Mouse (Mus musculus) naive thymus-derived CD4-positive, alpha-beta T cell, adult 2 months (primary cell): ENCODE data around the gene Kdm1a.
A peak's percentile ranks its signal among the peaks of the same experiment; 100 is the strongest.

Source experiments
- DNase-seq: peaks from one replicate; pipeline ENCODE4 v3.0.0-alpha.2; 2011; ENCODE audit warnings: low read depth

Kdm1a gene

GRCm38 (mm10) chr4:136526412-136526811 lies 76.1 kb downstream of the Kdm1a start:
- DNase-seq = peak; percentile 69

DNA sequence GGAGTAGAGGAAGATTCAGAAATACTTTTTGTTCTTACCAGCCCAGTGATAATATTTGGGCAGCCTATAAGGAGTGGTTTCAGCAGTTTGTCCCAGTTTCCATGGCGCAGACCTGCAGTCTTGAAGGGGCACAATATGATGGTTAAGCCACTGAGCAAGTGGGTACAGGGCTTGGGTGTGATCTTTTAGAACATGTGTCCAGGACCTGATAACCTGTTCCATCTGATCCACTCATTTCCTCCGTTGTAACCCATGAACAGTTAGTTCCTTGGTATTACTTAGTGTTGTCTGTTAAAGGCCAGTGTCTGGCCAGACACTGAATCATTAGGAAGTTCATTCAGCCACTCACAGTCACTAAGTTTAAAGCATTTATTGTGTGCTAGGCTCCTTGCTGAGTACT lies 78.2 kb downstream of the Kdm1a start:
- DNase-seq = no peak

GRCm38 (mm10) chr4:136521898-136522297 lies 80.6 kb downstream of the Kdm1a start:
- no peak for DNase-seq

DNA sequence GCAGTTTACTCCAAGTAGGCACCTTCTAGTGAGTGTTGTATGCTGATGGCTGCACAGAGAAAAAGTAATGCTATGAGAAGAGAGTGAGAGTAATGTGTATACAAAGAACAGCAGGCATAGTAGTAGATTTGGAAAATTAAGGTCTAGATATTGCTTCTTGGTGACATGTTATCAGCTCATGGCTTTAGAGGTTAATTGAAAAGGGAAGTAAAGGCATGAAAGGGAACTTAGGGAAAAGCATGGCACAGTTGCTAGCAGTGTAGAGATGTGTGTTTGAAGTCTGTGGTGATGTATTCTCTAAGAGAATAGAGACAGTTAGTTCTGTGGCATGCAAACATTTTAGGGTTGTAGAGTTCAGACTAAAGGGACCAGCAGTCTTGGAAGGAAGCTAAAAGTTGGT lies 82.7 kb downstream of the Kdm1a start:
- DNase-seq = no peak

DNA sequence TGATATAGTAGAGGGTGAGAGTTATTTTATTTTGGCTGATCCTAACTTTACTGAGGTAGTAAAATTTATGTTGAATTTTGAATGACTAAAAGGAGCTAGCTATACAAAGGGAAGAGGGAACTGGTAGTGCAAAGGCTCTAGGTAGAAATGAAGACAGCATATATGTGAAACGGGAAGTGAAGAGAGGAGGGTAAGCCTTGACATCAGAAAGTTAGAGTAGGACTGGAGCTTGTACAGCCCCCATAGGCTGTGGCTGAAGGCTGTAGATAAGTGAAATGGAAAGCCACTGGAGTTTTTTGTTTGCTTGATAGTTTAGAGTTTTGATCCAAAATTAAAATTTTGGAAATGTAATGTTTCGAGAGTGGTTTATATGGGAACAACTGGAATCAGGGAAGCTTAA lies 83.9 kb downstream of the Kdm1a start:
- no peak for DNase-seq

- DNase-seq = no peak
These were observed 84.4 kb downstream of the Kdm1a start for GRCm38 (mm10) chr4:136518141-136518540.

GRCm38 (mm10) chr4:136512905-136513304 lies 89.6 kb downstream of the Kdm1a start:
- no peak for DNase-seq

DNA sequence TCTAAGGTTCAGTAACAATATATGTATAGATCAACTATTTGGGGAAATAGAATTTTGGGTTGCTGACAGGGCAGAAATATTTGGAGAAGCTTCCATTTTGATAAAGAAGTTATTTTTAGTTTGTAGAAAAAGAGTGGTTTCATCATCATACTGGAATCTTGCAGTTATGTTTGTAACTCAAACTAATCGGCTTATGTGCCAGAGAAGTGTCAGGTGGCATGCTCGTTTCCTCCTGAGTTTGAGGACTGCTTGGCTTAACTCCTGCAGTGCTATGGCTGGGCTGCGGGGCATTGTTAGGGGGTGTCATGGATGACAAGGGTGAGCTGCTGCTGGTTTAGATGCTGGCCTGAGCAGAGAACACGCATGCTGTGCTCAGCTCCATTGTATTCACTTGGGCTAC lies 90.8 kb downstream of the Kdm1a start:
- no peak for DNase-seq

- peak; percentile 67 for DNase-seq
These were observed 92.7 kb downstream of the Kdm1a start for GRCm38 (mm10) chr4:136509857-136510256.

DNA sequence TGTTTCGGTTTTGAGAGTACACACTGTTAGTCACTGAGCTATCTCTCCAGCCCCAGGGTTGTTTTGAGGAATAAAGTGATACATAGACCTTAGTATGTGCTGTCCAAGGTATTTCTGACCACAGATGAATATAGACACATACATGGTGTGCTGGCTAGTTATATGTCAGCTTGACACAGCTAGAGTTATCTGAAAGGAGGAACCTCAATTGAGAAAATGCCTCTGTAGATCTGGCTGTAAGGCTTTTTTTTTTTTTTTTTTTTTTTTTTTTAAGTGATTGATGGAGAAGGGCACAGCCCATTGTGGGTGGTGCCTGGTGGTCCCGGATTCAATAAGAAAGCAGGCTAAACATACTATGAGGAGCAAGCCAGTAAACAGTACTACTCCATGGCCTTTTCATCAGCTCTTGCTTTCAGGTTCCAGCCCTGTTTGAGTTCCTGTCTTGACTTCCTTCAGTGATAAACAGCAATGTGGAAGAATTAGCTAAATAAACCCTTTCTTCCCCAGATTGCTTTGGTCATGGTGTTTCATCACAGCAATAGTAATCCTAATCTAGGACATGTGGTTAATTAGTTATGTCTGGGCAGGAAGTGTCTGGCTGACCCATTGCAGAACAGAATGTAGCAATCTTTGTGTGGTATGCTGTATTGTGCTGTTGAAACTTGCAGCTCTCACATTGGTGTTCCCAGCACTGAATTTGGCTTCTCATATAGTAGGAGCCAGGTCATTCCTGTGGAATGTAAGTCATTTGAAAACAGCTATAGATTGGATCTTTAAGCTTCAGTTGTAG lies 96.9 kb downstream of the Kdm1a start:
- no peak for DNase-seq
